Mouse (Mus musculus): ENCODE data around the gene Dtd1. TPM values are rescaled to one million over a fixed set of nuclear protein-coding genes. Genes with fewer than 3 reads are reported as not detected.

Gene Dtd1
- polyA plus RNA-seq, 1 experiment from 2014 or later = 50.0 TPM

DNA sequence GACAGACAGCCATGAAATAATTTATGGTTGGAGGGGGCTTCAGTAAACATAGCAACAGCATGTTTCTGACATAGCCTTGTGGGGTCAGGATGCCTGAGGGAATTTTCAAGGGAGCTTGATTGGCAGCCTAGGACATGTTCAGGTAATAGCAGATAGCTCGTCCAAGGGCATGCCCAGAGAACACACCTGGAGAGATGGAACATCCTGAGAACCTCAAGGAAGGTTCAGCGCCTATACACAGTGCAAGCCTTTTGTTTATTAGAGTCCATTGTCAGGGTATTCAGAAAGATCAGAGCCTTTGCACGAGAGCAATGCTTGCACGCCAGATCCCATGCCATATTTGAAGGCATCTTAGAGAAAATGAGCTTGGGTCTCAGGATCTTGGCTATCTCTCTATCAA, 175.9 kb downstream of the Dtd1 start:
- H3K9ac ChIP-seq = no peak overlapping the region
- no peaks in the 10 kb centered on the region for H3K27me3 ChIP-seq
- H3K9me3 ChIP-seq (replicated peaks) = no peaks in the 10 kb centered on the region
- no peak overlapping the region for H3K4me3 ChIP-seq
- H3K4me1 ChIP-seq = no peaks in the 10 kb centered on the region
- no peak overlapping the region for H3K4me2 ChIP-seq
- no peak overlapping the region for H3K27ac ChIP-seq
- no peaks in the 10 kb centered on the region for H3K36me3 ChIP-seq (ENCODE audit: poor library complexity, severe bottlenecking)
- 88% methylated on average over 4 of the region's 4 CpGs for WGBS
- ATAC-seq = no peak

DNA sequence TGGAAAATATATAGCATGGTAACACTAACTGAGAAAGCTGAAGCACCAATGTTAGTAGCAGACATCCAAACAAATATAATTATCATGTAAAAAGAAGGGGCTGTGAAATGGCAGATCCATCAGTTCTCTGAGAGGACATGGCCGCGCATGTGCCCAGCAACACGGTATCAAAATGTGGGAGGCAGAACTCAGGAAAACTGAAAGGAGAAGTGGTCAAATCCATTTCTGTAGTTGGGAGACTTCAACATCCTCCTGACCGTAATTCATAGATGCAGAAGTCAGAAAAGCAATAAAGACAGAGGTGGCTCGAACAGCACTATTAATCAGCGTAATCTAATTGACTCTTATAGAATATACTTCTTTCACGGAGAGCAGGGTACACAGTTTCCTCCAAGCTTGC, 179.6 kb downstream of the Dtd1 start:
- no peaks in the 10 kb centered on the region for H3K9me3 ChIP-seq (replicated peaks)
- no peak for ATAC-seq
- no peaks in the 10 kb centered on the region for H3K4me1 ChIP-seq
- H3K4me2 ChIP-seq = no peak overlapping the region
- no peak overlapping the region for H3K27ac ChIP-seq
- no peak overlapping the region for H3K4me3 ChIP-seq
- no peaks in the 10 kb centered on the region for H3K36me3 ChIP-seq (ENCODE audit: poor library complexity, severe bottlenecking)
- no peak overlapping the region for H3K9ac ChIP-seq
- WGBS = 91% methylated on average over 7 of the region's 7 CpGs
- no peaks in the 10 kb centered on the region for H3K27me3 ChIP-seq

DNA sequence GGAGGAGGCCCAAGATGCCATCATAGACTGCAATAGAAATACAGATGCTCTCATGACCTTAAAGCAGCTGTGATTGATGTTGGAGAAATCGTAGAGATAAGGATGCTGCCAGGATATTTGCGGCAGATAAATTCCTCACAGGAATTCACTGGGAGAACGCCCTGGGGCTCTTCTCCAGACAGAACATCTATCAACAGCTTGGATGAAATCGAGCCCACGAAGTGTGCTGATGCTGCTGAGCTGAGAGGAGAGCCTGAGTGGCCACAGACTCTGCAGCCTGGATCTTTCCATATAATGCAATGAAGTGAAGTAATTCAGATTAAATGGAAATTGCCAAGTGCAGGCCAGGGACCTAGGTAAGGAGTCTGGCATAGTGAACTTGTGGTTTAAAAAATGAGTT, 181.0 kb downstream of the Dtd1 start:
- Histone ChIP-seq H3K4me2 (no peak overlapping the region), H3K9me3 (replicated peaks) (no peaks in the 10 kb centered on the region), H3K27ac (no peak overlapping the region), H3K4me3 (no peak overlapping the region), H3K27me3 (no peaks in the 10 kb centered on the region), H3K9ac (no peak overlapping the region), H3K36me3 (ENCODE audit: poor library complexity, severe bottlenecking) (no peaks in the 10 kb centered on the region), H3K4me1 (no peaks in the 10 kb centered on the region)
- WGBS = 81% methylated on average over 5 of the region's 5 CpGs
- ATAC-seq = no peak

DNA sequence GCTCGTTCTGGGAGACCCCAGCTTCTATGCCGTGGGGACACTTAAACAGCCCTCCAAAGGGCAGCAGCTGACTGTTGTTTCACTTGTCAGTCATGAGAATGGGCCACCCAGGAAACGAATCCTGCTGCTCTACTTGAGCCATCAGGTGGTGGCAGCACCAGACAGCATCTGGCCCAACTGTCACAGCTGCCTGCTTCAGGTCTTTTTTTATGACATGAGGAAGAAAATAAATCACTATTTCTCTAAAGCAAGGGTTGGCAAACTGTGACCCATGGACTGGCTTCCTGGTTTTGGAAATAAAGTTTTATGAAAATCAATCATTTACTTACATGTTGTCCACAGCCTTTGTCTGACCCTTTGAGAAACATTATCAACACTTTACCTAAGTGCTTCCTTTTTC, 182.2 kb downstream of the Dtd1 start:
- H3K27me3 ChIP-seq = no peaks in the 10 kb centered on the region
- 66% methylated on average over 3 of the region's 3 CpGs for WGBS
- ATAC-seq = no peak

DNA sequence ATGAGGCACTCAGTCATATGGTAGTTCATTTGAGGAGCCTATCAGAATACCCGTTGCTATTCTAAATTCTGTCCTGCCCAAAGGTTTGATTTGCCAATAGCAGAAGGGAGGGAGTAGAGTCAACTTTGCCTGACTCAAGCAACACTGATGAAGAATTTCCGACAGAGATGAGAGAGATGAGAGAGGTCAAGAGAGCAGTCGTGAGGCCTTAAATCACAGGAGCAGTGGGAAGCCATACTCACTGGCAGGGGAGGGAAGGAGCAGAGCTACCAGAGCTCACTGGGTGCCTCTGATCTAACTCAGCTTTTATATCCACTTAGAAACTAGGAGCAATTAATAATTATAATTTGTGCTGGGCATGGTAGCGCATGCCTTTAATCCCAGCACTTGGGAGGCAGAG, 182.8 kb downstream of the Dtd1 start:
- WGBS = 92% methylated on average over 4 of the region's 4 CpGs
- Histone ChIP-seq H3K4me3 (no peak overlapping the region), H3K9me3 (replicated peaks) (no peaks in the 10 kb centered on the region), H3K4me1 (no peaks in the 10 kb centered on the region), H3K27ac (no peak overlapping the region), H3K4me2 (no peak overlapping the region), H3K9ac (no peak overlapping the region), H3K27me3 (no peaks in the 10 kb centered on the region), H3K36me3 (ENCODE audit: poor library complexity, severe bottlenecking) (no peaks in the 10 kb centered on the region)
- no peak for ATAC-seq

More for the DNA sequence above, 182.2 kb downstream of the Dtd1 start:
- Histone ChIP-seq H3K27ac (no peak overlapping the region), H3K4me3 (no peak overlapping the region), H3K9me3 (replicated peaks) (no peaks in the 10 kb centered on the region), H3K4me1 (no peaks in the 10 kb centered on the region), H3K36me3 (ENCODE audit: poor library complexity, severe bottlenecking) (no peaks in the 10 kb centered on the region), H3K4me2 (no peak overlapping the region), H3K9ac (no peak overlapping the region)

DNA sequence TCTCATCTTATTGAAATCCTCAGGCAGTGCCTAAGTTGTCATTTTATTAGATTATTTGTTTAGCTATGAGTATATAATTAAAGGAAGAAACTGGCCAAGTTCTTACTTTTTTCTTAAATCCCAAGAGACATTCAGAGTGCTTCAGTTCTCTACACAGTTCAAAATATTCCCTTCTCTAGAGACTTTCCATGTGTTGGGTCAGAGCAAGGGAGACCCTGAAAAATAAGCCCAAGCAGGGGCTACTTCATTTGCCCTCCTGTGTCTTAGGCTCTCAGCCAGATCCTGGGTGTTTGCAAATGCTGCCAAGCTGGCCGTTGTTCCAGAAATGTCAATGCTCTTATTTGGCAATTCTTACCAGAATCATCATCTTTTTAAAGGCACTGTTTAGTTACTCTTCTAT, 183.5 kb downstream of the Dtd1 start:
- Histone ChIP-seq H3K9me3 (replicated peaks) (no peaks in the 10 kb centered on the region), H3K27me3 (no peaks in the 10 kb centered on the region), H3K36me3 (ENCODE audit: poor library complexity, severe bottlenecking) (no peaks in the 10 kb centered on the region), H3K27ac (no peak overlapping the region), H3K4me3 (no peak overlapping the region), H3K4me1 (no peaks in the 10 kb centered on the region), H3K4me2 (no peak overlapping the region), H3K9ac (no peak overlapping the region)
- 90% methylated on average over 1 of the region's 1 CpGs for whole genome bisulfite sequencing
- ATAC-seq = no peak

DNA sequence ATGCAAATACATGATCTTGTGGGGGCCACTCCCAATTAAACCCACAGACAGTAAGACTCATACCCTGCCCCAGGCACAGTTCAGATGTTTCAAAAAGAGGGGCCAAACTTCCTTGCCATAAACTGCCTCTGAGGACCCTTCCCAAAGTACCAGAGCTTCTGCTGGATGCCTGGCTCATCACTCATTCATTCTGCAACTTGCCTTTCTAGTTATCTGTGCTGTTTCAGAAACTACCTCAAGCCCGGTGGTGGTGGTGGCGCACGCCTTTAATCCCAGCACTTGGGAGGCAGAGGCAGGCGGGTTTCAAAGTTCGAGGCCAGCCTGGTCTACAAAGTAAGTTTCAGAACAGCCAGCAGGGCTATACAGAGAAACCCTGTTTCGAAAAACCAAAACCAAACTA, 184.1 kb downstream of the Dtd1 start:
- H3K4me2 ChIP-seq = no peak overlapping the region
- no peaks in the 10 kb centered on the region for H3K27me3 ChIP-seq
- H3K4me3 ChIP-seq = no peak overlapping the region
- 95% methylated on average over 6 of the region's 6 CpGs for WGBS
- H3K27ac ChIP-seq = no peak overlapping the region
- no peak overlapping the region for H3K9ac ChIP-seq
- H3K4me1 ChIP-seq = no peaks in the 10 kb centered on the region
- no peaks in the 10 kb centered on the region for H3K36me3 ChIP-seq (ENCODE audit: poor library complexity, severe bottlenecking)
- no peaks in the 10 kb centered on the region for H3K9me3 ChIP-seq (replicated peaks)
- ATAC-seq = no peak

DNA sequence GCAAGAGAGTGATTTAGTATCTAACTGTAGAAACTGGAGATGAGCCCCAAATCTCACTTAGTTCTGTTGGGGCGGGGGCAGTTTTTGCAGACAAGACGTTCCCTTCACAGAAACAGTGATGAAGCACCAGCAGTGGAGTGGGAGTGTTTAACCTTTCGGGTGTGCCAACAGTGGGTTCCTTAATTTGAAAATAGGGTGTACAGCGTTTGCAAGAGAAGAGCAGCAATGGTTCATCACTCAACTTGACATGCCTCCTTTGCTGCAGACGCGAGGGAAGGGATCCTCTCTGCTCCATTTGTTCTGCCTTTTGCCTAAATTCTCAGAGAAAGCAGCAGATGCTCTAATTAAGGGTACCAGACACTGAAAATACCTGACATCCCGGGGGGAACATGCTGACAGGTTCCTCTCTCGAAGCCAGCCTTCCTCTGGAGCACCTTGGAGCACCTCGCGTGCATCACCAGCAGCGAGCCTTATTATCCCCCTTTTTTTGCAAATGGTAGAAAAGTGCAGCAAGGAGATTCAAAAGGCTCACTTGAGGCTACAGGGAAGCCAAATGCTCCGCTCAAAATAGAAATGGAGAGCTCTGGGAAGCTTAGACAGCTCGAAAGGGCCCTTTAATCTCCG, 192.1 kb downstream of the Dtd1 start:
- 87% methylated on average over 14 of the region's 14 CpGs for WGBS
- no peaks in the 10 kb centered on the region for H3K27me3 ChIP-seq
- no peak overlapping the region for H3K9ac ChIP-seq
- no peak overlapping the region for H3K4me3 ChIP-seq
- no peaks in the 10 kb centered on the region for H3K36me3 ChIP-seq (ENCODE audit: poor library complexity, severe bottlenecking)
- H3K4me2 ChIP-seq = no peak overlapping the region
- H3K9me3 ChIP-seq (replicated peaks) = no peaks in the 10 kb centered on the region
- no peak for ATAC-seq
- H3K4me1 ChIP-seq = no peaks in the 10 kb centered on the region
- no peak overlapping the region for H3K27ac ChIP-seq

DNA sequence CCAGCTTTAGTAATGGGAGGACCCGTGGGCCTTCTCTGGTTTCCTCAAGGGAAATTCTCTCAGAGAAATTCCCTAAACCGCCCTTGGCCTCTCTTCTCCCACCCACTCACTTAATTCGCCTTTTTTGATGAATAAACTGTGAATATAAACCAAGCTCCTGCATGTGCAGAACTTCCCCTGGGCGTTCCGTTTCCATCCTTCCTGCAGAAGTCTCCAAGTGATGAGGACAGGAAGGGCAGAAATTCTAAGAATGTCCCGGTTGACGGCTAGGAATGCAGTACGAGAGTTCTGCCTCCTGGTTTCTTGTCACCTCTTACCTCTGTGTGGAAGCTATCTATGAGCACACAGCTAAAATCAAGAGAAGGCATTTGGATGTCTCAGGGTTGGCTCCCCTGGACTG, 197.8 kb downstream of the Dtd1 start:
- H3K9me3 ChIP-seq (replicated peaks) = no peaks in the 10 kb centered on the region
- H3K4me3 ChIP-seq = no peak overlapping the region
- no peak for ATAC-seq
- 90% methylated on average over 8 of the region's 8 CpGs for WGBS
- H3K9ac ChIP-seq = no peak overlapping the region
- no peaks in the 10 kb centered on the region for H3K36me3 ChIP-seq (ENCODE audit: poor library complexity, severe bottlenecking)
- no peak overlapping the region for H3K27ac ChIP-seq
- H3K4me2 ChIP-seq = no peak overlapping the region
- H3K4me1 ChIP-seq = no peaks in the 10 kb centered on the region
- no peaks in the 10 kb centered on the region for H3K27me3 ChIP-seq

DNA sequence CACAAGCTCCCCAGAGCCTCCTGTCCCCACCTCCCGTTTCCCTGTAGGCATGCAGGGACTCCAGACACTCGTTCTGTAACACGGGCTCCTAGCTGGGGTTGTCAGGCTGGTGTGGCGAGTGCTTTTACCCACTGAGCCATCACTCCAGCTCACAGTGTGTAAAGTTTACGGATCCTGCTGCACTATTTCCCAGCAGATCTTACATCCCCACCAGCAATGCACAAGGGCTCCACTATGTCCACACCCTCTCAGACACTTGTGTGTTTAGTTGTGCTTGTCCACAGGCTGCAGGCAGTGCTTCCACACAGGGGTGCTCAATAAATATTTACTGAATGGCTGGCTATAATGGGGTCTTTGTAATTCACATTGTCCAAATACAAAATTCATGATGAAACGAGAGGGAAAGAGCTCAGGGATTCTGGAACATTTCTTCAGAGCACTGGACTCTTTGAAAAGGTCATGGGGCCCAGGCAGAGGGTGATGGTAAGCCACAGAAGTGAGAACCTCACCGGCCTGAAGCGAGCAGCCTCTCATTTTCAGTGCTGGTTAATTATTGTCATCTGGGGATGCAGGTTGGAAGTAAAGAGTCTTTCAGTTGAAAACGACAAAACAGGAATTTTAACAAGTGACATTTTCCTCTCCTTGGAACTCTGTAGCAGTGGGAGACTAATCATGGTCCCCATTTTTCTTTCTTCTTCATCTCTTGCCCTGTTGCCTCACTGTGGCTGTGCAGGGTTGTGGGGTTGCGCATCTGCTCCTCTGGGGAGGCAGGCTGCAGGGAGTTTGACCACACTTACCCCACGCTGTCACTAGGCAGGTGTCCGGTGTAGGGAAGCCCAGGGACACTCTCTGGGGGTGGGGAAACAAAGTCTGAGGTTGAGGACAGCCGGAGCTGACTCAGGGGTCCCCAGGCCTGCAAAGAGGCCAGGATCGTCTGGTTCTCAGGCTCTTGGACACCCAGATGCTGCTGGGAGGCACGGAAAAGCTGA, 208.4 kb downstream of the Dtd1 start:
- no peaks in the 10 kb centered on the region for H3K27me3 ChIP-seq
- no peak overlapping the region for H3K4me2 ChIP-seq
- H3K9me3 ChIP-seq (replicated peaks) = no peaks in the 10 kb centered on the region
- no peaks in the 10 kb centered on the region for H3K36me3 ChIP-seq (ENCODE audit: poor library complexity, severe bottlenecking)
- ATAC-seq = no peak
- no peak overlapping the region for H3K9ac ChIP-seq
- no peak overlapping the region for H3K4me3 ChIP-seq
- no peak overlapping the region for H3K27ac ChIP-seq
- no peaks in the 10 kb centered on the region for H3K4me1 ChIP-seq
- 55% methylated on average over 15 of the region's 15 CpGs for WGBS
